Mouse (Mus musculus): ENCODE results near the gene Pcbp3. TPM values are rescaled to one million over a fixed set of nuclear protein-coding genes. Genes with fewer than 3 reads are reported as not detected.

Pcbp3 gene
- polyA plus RNA-seq, 1 experiment from 2014 or later = 8.8 TPM

DNA sequence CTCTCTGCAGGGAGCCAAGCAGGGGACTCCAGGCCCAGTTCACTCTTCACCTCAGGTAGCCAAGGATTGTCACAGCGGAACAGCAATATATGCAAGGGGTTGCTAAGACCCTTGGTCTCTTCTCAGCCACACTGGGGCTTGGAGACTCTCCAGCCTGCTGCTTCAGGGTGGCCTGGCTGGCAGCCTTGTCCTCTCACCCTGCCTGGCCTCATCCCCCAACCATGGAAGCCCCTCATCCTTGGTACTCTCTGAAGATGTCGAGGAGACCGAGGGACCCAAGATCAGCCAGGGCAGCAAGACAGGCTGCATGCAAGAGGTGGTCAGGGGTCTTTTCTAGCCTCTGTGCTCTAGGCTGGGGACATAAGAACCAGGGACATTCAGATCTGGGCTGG, 228.0 kb downstream of the Pcbp3 start:
- Histone ChIP-seq H3K4me3 (no peak overlapping the region), H3K4me1 (0 out of 2 replicates have a peak, but pooled peaks cover 3% of the 10 kb centered on the region), H3K36me3 (no peaks in the 10 kb centered on the region), H3K27ac (0 out of 2 replicates have a peak overlapping the region, but pooled peaks have one; percentile 10), H3K4me2 (no peak overlapping the region), H3K9me3 (replicated peaks) (no peaks in the 10 kb centered on the region), H3K9ac (no peak overlapping the region), H3K27me3 (replicated peaks) (peaks cover 22% of the 10 kb centered on the region)
- no peak for ATAC-seq
- 35% methylated on average over 3 of the region's 3 CpGs for WGBS (ENCODE audit: insufficient replicate concordance)

DNA sequence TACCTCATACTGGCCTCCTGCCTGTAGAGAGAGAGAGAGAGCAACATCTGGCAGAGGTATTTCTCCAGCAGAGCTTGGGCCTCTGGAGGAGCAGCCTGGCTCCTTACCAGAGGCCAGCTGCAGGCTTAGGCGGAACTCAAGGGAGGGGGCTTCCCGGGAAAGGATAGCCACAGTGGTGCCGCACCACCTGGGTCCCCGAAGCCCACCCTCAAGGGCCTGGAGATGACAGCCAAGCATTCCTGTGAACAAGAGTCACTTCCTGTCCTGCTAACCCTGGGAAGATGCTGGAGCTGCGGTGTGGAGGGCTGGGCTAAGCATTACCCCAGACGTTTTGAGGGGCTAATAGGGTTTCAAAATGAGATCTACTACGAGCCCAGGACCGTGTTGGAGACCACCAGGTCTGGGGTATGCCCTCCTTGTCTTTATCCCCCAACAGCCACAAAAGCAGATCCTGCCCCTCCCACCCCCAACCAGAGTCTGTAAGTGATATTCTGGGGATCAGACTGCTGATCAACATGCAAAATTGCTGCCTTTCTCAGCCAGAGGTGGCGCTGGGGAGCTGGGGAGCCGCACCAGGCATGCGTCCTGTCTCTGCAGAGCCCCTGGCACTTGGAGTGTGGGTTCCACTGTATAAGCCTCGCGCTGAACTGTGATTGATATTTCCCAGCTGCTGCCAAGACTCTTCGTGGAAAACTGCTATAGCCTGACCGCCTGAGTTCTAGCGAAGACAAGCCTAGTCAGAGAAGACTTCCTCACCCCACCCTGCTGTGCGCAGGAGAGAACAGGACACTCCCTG, 228.6 kb downstream of the Pcbp3 start:
- peaks cover 22% of the 10 kb centered on the region for H3K27me3 ChIP-seq (replicated peaks)
- no peak overlapping the region for H3K4me3 ChIP-seq
- H3K9ac ChIP-seq = no peak overlapping the region
- H3K4me2 ChIP-seq = no peak overlapping the region
- WGBS (ENCODE audit: insufficient replicate concordance) = 12% methylated on average over 17 of the region's 17 CpGs
- H3K27ac ChIP-seq = 0 out of 2 replicates have a peak overlapping the region, but pooled peaks have one; percentile 10
- 0 out of 2 replicates have a peak, but pooled peaks cover 3% of the 10 kb centered on the region for H3K4me1 ChIP-seq
- H3K9me3 ChIP-seq (replicated peaks) = no peaks in the 10 kb centered on the region
- ATAC-seq = peak; percentile 47; the same call in 1 of the 2 replicates
- H3K36me3 ChIP-seq = no peaks in the 10 kb centered on the region

DNA sequence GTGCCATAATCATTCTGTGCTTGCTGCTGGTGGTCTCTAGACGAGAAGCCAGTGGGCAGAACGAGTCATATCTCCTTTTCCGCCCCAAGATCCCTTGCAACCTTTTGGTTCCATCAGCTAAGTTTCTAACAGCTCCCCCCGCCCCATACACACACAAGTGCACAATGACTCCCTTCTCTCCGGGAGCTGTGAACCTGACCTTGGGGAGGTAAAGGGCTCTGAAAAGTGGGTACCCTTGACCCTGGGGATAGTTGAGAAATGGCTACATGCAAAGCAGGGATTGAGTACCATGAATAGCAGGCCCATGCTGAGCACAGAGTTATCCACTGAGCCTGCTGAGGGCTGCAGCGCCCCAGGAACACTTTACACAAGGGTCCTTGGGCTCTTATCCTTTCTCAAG, 229.3 kb downstream of the Pcbp3 start:
- ATAC-seq = no peak
- 0 out of 2 replicates have a peak, but pooled peaks cover 3% of the 10 kb centered on the region for H3K4me1 ChIP-seq
- 62% methylated on average over 6 of the region's 6 CpGs for WGBS (ENCODE audit: insufficient replicate concordance)

DNA sequence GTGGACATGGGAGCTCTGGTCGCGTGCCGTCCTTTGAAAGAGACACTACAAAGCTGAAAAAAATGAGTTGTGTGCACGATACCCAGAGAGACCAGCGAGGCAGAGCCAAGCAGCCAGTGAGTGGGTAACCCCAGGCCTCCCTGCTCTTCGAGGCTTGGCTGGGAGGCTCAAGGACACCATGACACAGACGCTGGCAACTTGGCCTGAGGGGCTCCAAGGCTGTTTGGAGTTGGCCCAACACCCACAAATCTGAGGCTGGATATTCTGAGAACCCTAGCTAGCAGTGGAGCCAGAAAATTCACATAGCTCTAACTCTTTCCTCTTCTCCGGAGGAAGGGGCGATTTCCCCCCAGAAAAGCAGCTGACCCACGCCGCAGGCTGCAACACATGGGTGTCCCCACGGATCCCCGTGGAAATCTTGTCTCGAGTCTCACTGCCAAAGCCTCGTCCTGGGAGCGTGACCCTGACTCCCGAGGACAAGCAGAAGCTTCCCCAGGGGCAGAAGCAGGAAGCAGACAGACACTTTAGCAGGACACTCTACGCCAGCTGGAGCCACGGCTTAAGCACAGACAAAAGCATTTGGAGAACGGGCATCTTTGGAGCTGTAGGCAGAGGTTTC, 230.0 kb downstream of the Pcbp3 start:
- Histone ChIP-seq H3K4me1 (0 out of 2 replicates have a peak, but pooled peaks cover 3% of the 10 kb centered on the region), H3K4me2 (no peak overlapping the region), H3K27ac (no peak overlapping the region), H3K27me3 (replicated peaks) (peaks cover 22% of the 10 kb centered on the region; the same call in 1 of the 2 replicates), H3K4me3 (no peak overlapping the region), H3K9me3 (replicated peaks) (no peaks in the 10 kb centered on the region), H3K36me3 (no peaks in the 10 kb centered on the region), H3K9ac (no peak overlapping the region)
- WGBS (ENCODE audit: insufficient replicate concordance) = 59% methylated on average over 20 of the region's 20 CpGs
- ATAC-seq = no peak

More for the DNA sequence above, 229.3 kb downstream of the Pcbp3 start:
- Histone ChIP-seq H3K27me3 (replicated peaks) (peaks cover 22% of the 10 kb centered on the region), H3K36me3 (no peaks in the 10 kb centered on the region), H3K27ac (no peak overlapping the region), H3K9ac (no peak overlapping the region), H3K4me2 (no peak overlapping the region), H3K4me3 (no peak overlapping the region), H3K9me3 (replicated peaks) (no peaks in the 10 kb centered on the region)

DNA sequence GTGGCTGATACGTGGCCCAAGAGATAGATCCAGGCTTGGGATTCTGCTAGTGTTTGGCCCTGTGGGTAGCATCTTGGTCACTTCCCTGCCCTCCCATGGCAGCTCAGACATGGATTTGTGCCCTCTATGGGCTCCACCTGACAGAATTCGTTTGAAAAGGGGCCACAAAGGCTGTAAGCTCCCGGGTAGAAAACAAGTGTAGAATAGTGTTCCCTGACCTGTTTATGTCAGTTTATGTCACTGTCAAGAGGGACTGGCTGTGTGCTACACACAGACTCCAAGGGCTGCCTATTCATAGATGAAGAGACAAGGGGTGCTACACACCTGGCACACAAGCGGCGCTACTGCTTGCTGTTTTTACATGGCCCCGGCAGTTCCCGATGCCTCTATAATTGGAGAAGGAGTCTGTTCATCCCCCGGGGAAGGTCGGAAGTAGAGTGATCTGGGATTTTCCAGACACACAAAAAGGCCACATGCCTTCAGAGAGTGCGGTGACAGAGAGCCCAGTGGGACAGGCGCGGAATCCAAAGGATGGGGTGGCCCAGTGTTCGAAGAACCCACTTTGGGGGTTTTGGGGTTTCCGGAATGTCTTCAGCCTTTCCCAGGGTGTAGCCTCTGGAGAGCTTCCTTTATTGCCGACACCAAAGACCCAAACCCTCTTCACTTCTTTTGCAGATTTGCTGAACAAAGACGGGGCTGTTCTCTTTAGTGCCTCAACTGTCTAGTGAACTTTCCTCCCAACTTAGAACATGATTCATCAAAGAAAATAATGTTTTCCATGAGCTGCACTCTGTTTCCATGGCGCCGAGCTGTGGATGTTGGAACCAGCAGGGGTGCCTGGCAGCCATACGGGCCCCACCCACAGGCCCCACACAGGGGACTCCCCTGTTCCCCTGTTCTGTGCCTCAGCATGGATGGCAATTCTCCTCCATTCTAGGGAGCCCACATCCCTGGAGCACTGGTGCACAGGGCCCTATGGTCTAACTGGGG, 231.8 kb downstream of the Pcbp3 start:
- WGBS (ENCODE audit: insufficient replicate concordance) = 75% methylated on average over 19 of the region's 19 CpGs
- no peak for ATAC-seq
- Histone ChIP-seq H3K27ac (no peak overlapping the region), H3K9me3 (replicated peaks) (no peaks in the 10 kb centered on the region), H3K36me3 (no peaks in the 10 kb centered on the region), H3K4me3 (no peak overlapping the region), H3K27me3 (replicated peaks) (peaks cover 22% of the 10 kb centered on the region; the same call in 1 of the 2 replicates), H3K4me1 (0 out of 2 replicates have a peak, but pooled peaks cover 3% of the 10 kb centered on the region), H3K9ac (no peak overlapping the region), H3K4me2 (no peak overlapping the region)

DNA sequence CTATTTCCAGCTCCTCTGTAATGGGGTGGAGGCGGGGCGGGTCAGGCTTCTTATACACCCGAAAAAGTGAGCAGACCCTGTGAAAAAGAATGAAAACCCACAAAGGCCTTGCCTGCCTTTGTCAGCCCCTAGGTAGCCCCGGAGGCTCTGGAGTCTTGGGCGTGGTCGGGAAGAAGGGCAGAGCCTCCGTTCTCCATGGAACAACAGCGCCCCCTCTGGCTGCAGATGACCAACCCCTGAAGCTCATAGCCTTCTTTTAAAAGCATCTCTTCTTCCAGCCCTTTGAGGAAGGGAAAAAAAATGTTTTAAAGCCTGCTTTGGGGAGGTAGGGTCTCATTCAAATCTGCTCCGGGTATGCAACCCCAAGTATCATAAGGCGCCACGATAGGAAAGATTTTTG, 233.3 kb downstream of the Pcbp3 start:
- no peak overlapping the region for H3K9ac ChIP-seq
- no peak overlapping the region for H3K4me2 ChIP-seq
- H3K27me3 ChIP-seq (replicated peaks) = peaks cover 22% of the 10 kb centered on the region; the same call in 1 of the 2 replicates
- no peak for ATAC-seq
- 9% methylated on average over 11 of the region's 11 CpGs for WGBS (ENCODE audit: insufficient replicate concordance)
- H3K4me3 ChIP-seq = no peak overlapping the region
- H3K9me3 ChIP-seq (replicated peaks) = no peaks in the 10 kb centered on the region
- no peaks in the 10 kb centered on the region for H3K4me1 ChIP-seq
- no peak overlapping the region for H3K27ac ChIP-seq
- no peaks in the 10 kb centered on the region for H3K36me3 ChIP-seq

DNA sequence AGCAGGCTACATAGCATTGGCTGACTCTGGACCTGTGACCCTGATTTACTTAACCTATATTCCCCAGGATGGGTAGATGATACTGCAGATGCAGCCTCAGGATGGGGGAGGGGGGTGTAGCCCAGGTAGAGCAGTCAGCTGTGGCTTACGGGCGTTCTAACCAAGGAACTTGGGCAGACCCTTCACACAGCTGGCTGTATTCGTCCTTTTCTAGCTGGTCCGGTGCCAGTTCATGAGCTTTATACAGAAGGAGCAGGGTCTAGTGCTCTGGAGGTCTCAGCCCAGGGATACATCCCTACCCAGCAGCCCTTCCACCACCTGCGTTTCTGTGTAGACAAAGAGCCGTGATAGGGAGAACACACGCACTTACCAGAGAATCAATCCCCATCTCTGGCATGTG, 234.4 kb downstream of the Pcbp3 start:
- H3K4me1 ChIP-seq = no peaks in the 10 kb centered on the region
- 0 out of 2 replicates have a peak, but pooled peaks cover 15% of the 10 kb centered on the region for H3K27me3 ChIP-seq (replicated peaks)
- ATAC-seq = no peak
- no peak overlapping the region for H3K27ac ChIP-seq
- H3K4me3 ChIP-seq = no peak overlapping the region
- H3K9me3 ChIP-seq (replicated peaks) = no peaks in the 10 kb centered on the region
- H3K36me3 ChIP-seq = no peaks in the 10 kb centered on the region
- H3K9ac ChIP-seq = no peak overlapping the region
- no peak overlapping the region for H3K4me2 ChIP-seq
- 87% methylated on average over 7 of the region's 7 CpGs for WGBS (ENCODE audit: insufficient replicate concordance)

DNA sequence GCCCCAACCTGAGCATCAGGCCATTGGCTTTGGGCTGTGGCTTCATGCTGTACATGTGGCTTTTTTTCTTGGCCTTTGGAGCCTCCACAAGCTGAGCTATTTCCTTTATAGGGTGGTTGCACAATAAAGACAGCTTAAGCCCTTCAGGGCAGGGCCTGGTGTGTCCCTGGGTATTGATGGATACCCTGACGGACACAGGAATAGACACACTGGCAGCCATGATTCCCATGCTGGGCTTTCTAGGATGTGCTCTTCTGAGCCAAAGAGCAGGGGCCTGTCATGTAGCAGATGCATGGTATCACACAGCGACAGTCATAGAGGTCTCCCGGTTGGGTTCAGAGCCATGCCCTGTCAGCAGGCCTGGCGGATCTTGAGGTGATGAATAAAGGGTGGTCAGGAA, 234.8 kb downstream of the Pcbp3 start:
- Histone ChIP-seq H3K4me2 (no peak overlapping the region), H3K27ac (no peak overlapping the region), H3K9ac (no peak overlapping the region), H3K27me3 (replicated peaks) (0 out of 2 replicates have a peak, but pooled peaks cover 12% of the 10 kb centered on the region), H3K4me3 (no peak overlapping the region), H3K9me3 (replicated peaks) (no peaks in the 10 kb centered on the region), H3K4me1 (no peaks in the 10 kb centered on the region), H3K36me3 (no peaks in the 10 kb centered on the region)
- 80% methylated on average over 4 of the region's 4 CpGs for WGBS (ENCODE audit: insufficient replicate concordance)
- no peak for ATAC-seq

DNA sequence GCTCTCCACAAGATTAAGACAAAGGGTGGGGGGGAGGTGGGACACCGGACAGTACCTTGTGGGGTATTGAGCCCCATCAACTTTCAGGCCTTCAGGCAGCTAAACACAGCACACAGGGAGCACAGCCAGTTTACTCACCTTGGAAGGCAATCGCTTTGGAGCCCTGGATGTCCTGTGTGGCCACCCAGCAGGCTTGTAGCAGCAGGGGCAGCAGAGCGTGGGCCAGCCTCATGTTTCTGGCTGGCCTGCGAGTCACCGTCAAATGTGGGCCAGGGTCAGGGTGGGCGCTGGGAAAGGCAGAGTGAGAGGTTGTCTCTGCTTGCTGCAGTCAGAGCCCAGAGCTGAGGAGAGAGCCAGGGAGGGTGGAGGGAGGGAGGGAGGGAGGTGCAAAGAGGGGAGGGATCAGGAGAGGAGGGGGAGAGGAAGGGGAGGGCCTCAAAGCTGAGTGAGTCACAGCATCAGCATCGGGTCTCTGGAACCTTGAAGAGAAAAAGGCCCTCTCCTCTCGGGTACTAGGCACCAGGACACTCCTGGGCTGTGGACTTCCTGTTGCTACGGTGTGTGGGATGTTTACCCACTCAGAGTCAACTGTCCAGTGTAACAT, 235.9 kb downstream of the Pcbp3 start, which contains the start of gene Col6a1:
Gene Col6a1, minus strand, starts transcription at position 487 of the 604 bp plus-strand sequence.
- Histone ChIP-seq H3K4me3 (no peak within 1 kb of the TSS), H3K27me3 (replicated peaks) (0 out of 2 replicates have a peak, but pooled peaks cover 8% of the 10 kb centered on the region), H3K27ac (no peak within 1 kb of the TSS), H3K9me3 (replicated peaks) (no peaks in the 10 kb centered on the region), H3K9ac (no peak within 1 kb of the TSS), H3K36me3 (no peaks in the 10 kb centered on the region), H3K4me2 (peak within 1 kb of the TSS; percentile 0; the same call in 1 of the 2 replicates), H3K4me1 (no peaks in the 10 kb centered on the region)
- no peak for ATAC-seq
- WGBS (ENCODE audit: insufficient replicate concordance) = 40% methylated on average over 9 of the region's 9 CpGs

DNA sequence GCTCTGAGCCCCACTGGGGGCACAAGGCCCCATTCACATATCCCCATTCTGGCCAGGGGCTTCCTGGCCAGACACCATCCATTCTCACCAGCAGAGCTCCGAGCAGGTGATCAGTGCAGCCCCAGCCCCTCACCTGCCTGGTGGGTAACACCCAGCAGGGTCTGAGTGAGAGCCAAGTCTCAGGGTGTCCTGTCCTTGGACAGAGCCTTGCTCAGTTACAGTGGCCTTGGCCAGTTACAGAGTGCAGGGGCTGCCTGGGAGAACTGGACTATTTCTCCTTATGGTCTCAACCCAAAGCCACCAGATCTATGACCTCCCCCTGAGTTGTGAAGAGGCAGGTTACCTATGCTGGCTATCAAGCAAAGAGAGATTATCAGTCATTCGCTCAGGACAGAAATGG, 236.6 kb downstream of the Pcbp3 start:
- ATAC-seq = no peak
- Histone ChIP-seq H3K4me3 (no peak overlapping the region), H3K4me1 (no peaks in the 10 kb centered on the region), H3K9ac (no peak overlapping the region), H3K27ac (no peak overlapping the region), H3K27me3 (replicated peaks) (0 out of 2 replicates have a peak, but pooled peaks cover 5% of the 10 kb centered on the region), H3K36me3 (no peaks in the 10 kb centered on the region), H3K9me3 (replicated peaks) (no peaks in the 10 kb centered on the region), H3K4me2 (peak overlapping the region; percentile 0; the same call in 1 of the 2 replicates)
- 58% methylated on average over 2 of the region's 2 CpGs for WGBS (ENCODE audit: insufficient replicate concordance)

DNA sequence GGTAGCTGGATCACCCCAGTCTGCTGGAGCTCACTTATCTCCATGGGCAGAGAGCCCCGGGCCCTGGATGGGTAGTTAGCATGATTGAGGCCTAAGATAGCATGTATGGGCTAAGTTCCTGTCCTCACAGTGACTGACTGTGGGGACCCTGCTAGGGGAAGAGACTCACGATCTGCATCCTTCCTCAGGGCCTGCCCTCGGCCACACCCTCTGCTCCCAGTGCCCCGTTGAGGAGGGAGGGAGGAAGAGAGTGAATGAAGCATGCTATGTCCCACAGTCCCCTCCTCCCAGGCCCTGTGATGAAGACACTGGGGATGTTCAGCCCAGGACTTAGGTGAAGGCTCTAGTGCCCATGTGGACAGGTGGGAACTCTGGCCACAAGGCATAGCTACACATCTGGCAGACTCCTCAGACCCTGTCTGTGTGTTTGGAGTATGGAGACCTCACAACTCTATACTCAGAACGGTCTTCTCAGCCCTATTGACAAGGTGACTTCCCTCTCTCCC, 237.4 kb downstream of the Pcbp3 start:
- H3K9me3 ChIP-seq (replicated peaks) = no peaks in the 10 kb centered on the region
- no peak overlapping the region for H3K27ac ChIP-seq
- H3K4me1 ChIP-seq = no peaks in the 10 kb centered on the region
- H3K27me3 ChIP-seq (replicated peaks) = no peaks in the 10 kb centered on the region
- WGBS (ENCODE audit: insufficient replicate concordance) = 22% methylated on average over 5 of the region's 5 CpGs
- H3K9ac ChIP-seq = no peak overlapping the region
- no peak overlapping the region for H3K4me3 ChIP-seq
- H3K4me2 ChIP-seq = 0 out of 2 replicates have a peak overlapping the region, but pooled peaks have one; percentile 0
- no peaks in the 10 kb centered on the region for H3K36me3 ChIP-seq
- ATAC-seq = no peak

Measured in liver, embryonic 12.5 days (tissue).